Mouse (Mus musculus) urinary bladder, adult 2 months (tissue): ENCODE data around the gene Olfm2. TPM values are rescaled to one million over a fixed set of nuclear protein-coding genes. Genes with fewer than 3 reads are reported as not detected.

Experiments
- DNase-seq: peaks from one replicate; pipeline ENCODE4 v3.0.0; 2022; ENCODE audit warnings: low spot score
- polyA plus RNA-seq: library from polyadenylated mRNA; depleted of rRNA; stranded (reverse); fragments of >200 nt; gene quantifications from 2 replicates; pipeline ENCODE4 v1.2.3, GENCODE M21; 2012

Gene Olfm2
- polyA plus RNA-seq, 1 experiment: 6.2 TPM

DNA sequence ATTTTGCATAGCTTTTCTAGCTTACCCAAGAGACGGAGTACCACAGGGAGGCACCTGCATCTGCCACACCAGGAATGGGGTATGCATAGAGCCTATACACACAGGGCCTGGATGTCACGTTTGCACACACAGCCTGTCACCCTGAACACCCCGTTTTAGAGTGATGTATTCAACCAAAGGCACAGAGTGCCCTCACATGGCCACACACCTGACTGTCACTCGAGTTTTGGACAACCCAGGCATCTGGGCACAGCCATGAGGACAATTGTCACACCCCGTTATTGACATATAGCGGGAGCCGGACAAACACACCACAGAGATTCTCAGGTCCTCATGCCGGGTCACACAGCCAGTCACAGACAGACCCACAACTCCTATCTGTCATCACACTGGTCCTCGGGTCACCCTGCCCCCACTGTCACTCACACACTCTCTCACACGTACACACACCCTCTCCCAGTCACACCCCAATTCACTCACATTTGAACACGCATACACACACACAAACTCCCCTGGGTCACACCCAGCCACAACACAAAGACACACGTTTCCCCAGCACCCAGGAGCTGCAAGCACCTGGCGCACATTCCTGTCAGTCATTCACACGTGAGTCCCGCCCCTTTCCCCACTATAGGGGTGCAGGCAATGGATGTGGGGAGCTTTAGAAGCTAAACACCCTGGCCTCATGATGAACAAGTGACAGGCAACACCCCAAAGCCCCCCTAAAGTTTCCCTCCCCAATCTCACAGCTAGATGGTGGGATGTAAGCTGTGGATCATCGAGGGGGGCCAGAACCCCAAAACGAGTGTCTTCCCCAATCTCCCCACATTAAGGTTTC is 801 bp downstream of the Olfm2 start:
- no peak for DNase-seq

DNA sequence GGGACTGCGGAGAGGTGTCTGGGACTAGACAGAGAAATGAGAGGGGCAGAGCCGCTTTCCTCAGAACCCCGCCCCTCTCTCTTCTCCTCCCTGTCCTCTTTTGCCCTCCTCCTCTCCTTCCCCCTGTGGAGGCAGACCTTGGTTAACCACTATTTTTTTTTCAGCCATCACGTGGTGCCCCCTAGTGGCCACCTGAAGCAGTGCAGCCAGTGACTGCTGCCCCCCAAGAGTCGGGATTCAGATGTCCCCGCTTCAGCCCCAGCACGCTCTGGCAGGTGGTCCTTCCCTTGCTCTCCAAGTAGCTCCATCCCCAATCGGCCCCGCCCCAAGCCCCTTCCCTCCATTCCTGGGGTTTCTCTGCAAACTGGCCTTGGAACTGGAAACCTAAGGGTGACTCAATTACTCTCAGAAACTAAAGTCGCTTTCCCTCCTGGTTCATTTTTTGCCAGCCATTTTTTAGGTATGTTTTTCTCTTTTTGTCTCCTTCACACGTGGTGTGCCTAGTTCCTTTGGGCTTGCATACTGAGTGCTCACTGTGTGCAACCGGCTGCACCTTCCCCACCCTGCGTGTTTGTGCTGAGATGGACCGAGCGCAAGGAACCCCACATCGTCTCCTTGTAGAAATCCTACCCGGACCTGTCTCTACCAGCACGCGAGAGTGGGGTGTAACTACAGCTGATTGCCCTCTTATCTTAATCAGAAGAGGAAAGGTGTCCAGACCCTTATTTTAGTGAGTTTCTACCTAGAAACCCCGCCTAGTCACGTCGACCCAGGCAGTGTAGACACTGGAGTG is 2.0 kb downstream of the Olfm2 start:
- no peak for DNase-seq

GRCm38 (mm10) chr9:20740407-20740806 is 5.7 kb downstream of the Olfm2 start:
- peak; percentile 78 for DNase-seq

- DNase-seq: no peak
Observed at GRCm38 (mm10) chr9:20738251-20738999, 7.7 kb downstream of the Olfm2 start.

GRCm38 (mm10) chr9:20737227-20737626 is 8.9 kb downstream of the Olfm2 start:
- DNase-seq: no peak

DNA sequence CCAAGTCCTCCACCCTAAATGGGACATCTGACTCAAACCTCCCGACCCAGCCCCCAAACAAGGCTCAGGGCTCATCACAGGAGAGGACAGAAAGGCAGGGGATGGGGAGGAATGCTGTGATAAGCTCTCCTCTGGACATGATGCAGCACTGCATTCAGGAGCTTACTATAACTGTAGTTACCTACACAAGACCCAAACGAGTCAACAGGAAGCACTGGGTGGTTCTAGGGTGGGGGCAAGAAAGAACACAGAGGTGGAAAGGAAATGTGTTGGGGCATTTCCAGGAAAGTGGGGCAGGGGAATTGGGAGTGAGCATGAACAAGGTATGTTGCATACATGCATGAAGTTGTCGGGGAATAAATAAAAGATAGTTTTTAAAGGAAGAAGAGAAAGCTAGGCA is 11.5 kb downstream of the Olfm2 start:
- DNase-seq: no peak

GRCm38 (mm10) chr9:20731797-20732196 is 14.4 kb downstream of the Olfm2 start:
- no peak for DNase-seq

GRCm38 (mm10) chr9:20729451-20729850 is 16.7 kb downstream of the Olfm2 start:
- DNase-seq: no peak

GRCm38 (mm10) chr9:20727601-20728113 is 18.5 kb downstream of the Olfm2 start:
- DNase-seq: peak; percentile 48

DNA sequence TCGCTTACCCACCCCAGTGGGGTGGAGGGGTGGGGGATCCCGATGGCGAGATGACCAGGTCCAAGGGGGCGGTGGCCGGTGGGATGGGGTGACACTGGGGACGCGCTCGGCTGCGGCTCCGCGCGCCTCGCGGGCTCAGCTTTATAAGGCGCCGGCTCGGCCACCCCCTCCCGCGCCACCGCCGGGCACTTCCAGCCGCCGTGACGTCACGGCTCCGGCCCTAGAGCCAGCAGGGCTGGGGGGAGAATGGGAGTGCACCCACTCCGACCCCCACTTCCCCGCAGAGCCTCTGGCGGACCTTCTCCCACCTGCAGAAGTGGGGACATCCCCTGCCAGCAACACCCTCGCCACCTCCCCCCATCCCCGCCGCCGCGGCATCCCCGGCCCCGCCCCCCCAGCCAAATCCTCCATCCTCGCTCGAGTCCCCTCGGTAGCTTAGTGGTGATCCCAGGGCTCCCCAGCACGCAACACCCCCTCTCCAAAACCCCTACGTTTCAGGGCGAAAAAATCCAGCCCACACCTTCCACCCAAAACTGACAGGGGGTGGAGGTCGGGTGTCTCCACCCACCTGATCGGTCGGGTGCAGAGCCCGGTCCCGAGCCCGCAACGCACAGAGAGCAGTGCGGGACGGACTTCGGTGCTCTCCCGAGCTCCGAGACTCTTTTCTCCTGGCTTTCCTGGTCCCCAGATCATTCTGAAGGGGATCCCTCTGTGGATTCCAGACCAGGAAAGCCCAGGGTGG is 19.1 kb downstream of the Olfm2 start:
- DNase-seq: peak; percentile 29

GRCm38 (mm10) chr9:20726134-20726858 is 19.9 kb downstream of the Olfm2 start:
- DNase-seq: no peak

DNA sequence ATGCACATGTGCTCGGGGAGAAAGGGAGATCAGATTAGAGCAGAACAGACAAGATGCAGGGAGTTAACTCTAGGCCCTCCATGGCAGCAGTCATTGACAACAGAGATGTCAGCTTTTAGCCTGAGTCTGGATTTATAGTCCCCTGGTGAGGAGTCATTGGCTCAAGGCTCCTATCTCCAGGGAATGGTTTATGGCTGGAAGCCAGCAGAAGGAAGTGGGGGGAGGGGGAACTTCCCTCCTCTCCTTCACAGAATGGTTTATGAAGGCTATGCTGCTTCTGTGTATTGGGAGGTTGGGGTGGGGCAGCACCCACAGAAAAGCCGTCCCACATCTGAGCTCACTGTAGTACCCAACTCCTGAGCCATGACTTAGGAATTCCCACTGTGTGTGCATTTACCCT is 24.6 kb downstream of the Olfm2 start:
- no peak for DNase-seq

DNA sequence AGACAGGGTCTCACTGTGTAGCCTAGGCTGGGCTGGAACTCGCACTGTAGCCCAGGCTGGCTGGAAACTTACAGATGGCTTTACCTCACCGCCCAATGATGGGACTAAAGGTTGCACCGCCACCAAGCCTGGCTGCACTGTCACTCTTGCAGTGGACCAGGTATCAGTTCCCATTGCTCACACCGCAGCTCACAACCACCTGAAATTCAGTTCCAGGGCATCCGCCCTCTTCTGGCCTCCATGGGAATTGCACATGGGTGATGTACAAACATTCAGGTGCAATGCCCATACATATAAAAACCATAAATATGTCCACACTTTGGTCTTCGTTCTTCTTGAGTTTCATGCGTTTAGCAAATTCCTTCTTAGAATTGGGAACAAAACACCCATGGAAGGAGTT is 30.8 kb downstream of the Olfm2 start:
- no peak for DNase-seq

DNA sequence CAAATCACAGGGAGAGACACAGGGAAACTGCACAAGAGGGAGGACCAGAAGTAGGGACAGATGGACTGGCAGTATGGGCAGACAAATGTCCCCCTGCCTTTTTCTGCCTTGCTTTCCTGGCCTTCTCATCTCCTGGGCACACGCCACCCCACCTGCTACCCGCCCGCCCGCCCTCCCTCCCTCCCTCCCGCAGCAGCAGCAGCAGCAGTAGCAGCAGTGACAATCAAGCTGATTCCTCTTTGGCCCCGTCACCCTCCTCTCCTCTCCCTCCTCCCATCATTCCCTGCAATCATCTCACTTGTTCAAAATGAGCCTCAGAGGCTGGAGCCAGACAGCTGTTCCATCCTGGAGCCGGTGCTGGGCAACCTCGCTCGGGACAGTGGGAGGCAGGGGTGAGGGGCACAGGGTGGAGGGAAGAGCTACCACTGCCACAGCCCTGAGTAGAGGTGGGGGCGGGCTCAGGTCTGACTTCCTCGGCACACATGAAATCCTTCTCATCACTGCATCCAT is 32.6 kb downstream of the Olfm2 start:
- DNase-seq: no peak

DNA sequence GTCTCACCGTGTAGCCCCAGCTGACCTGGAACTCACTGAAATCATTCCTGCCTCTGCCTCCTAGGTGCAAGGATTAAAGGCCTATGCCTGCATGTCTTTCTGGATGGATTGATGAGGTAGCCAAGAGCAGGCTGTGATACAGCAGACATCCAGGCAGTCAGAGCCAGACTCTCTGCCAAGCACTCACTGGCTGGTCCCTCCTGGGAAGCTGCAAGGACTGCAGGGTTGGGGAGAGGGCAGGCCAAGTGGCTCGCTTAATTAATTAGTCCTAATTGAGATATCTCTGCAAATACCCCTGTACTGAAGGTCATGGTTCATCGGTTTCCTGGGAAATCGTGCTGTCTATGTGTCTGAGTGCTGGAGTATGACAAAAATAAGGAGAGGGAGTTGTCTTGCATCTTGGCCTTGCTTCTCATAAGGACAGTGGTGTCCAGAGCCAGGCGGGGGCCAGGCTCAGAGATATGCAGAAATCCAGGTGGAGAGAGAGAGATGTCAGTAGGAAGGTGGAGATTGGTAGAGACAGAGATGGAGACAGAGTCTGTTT is 33.1 kb downstream of the Olfm2 start:
- DNase-seq: no peak

GRCm38 (mm10) chr9:20710471-20710870 is 35.7 kb downstream of the Olfm2 start:
- DNase-seq: no peak

DNA sequence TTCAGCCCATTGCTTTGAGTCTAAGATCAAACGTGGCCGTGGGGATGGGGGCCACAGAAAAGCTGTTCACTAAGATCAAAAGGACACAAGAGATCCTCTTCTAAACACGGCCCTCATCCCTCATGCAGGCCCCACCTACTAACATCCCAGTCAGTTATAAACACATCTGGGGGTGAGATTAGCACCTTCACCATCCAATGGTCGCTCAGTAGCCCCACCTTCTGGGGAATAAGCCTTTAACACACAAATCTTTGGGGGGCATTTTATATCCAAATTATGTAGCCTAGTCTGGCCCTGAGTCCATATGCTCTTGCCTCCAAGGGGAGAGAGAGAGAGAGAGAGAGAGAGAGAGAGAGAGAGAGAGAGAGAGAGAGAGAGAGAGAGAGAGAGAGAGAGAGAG is 40.2 kb downstream of the Olfm2 start:
- no peak for DNase-seq

DNA sequence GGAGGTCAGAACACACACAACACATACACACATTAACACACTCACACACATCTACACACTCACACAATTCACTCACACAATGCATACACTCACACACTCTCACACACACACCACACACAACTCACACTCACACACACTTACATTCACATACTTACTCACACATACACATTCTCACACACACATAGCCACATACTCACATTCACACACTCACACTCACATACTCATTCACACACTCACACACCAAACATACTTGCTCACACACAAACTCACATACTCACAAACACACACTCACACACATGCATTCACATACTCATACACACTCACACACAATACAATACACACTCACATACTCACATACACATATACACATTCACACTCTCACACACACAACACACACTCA is 40.7 kb downstream of the Olfm2 start:
- DNase-seq: no peak

GRCm38 (mm10) chr9:20703832-20704380 is 42.2 kb downstream of the Olfm2 start:
- no peak for DNase-seq

DNA sequence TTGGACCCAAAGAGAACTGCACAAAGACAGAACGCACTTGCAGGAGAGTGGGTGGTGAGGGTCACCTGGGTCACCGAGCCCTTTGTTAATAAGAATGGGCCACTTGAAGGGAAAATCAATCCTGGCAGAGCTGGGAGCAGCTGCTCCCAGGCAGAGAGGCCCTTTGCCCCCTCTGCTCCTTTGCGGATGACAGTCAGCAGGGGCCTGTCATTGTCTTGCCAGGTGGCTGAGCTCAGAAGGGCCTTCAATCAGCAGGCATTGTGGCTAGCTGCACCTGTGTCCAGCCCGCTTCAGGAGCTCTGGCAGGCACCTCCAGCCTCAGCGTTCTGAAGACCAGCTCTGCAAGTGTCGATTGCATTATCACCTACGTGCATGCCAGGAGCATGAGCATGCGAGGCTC is 48.7 kb downstream of the Olfm2 start:
- no peak for DNase-seq
